Mouse (Mus musculus) embryonic facial prominence, embryonic 10.5 days (tissue): ENCODE results near the gene Timp3. TPM values are rescaled to one million over a fixed set of nuclear protein-coding genes. Genes with fewer than 3 reads are reported as not detected.
A peak's percentile ranks its signal among the peaks of the same experiment; 100 is the strongest.

Experiments
- DNase-seq: peaks from one replicate; pipeline ENCODE4 v3.0.0-alpha.2; 2017; ENCODE audit warnings: low spot score
- H3K27ac ChIP-seq: fragments of 300-500 bp; sonication (generic); replicated peaks from 2 replicates; pipeline ENCODE4 v1.5.1; 2016; ENCODE audit warnings: mild to moderate bottlenecking
- H3K27me3 ChIP-seq: fragments of 300-500 bp; sonication (generic); replicated peaks from 2 replicates; pipeline ENCODE4 v1.6.1; 2016; ENCODE audit warnings: low read depth, mild to moderate bottlenecking; ENCODE audit not compliant: poor library complexity, severe bottlenecking
- H3K36me3 ChIP-seq: fragments of 300-500 bp; sonication (generic); replicated peaks from 2 replicates; pipeline ENCODE4 v1.6.1; 2016; ENCODE audit warnings: mild to moderate bottlenecking, moderate library complexity
- H3K4me1 ChIP-seq: fragments of 300-500 bp; sonication (generic); 2 replicates; pipeline ENCODE4 v1.6.1; 2016
- H3K4me3 ChIP-seq: fragments of 300-500 bp; sonication (generic); 2 replicates; pipeline ENCODE4 v1.5.1; 2016; ENCODE audit warnings: mild to moderate bottlenecking, moderate library complexity
- H3K9me3 ChIP-seq: fragments of 300-500 bp; sonication (generic); 2 replicates; pipeline ENCODE4 v1.6.1; 2016; ENCODE audit warnings: mild to moderate bottlenecking
- WGBS: fragments of 180-500 bp; shearing (Covaris S2); methylation state at CpG from one replicate; pipeline ENCODE4 v1.1.7; 2016; 5-methylcytosine and 5-hydroxymethylcytosine counted together
- polyA plus RNA-seq: library from polyadenylated mRNA; unstranded; fragments of >200 nt; fragmentation: Nextera tagmentation; extraction: Ambion mirVana; gene quantifications from 2 replicates; pipeline ENCODE4 v1.2.1, GENCODE M21; 2016

The Timp3 gene
- polyA plus RNA-seq, 1 experiment from 2014 or later, result 36.3 TPM

- no peak for DNase-seq
- no peaks in the 10 kb centered on the region for H3K9me3 ChIP-seq
- H3K4me3 ChIP-seq, result no peak overlapping the region
- peaks cover 17% of the 10 kb centered on the region for H3K4me1 ChIP-seq
- 64% methylated on average over 2 of the region's 2 CpGs for WGBS
- no peak overlapping the region for H3K27ac ChIP-seq
- H3K36me3 ChIP-seq, result no peaks in the 10 kb centered on the region
- no peaks in the 10 kb centered on the region for H3K27me3 ChIP-seq
These were observed 21.7 kb upstream of the Timp3 start for GRCm38 (mm10) chr10:86278481-86278880.

GRCm38 (mm10) chr10:86279579-86280168 is 20.5 kb upstream of the Timp3 start:
- no peak for DNase-seq
- Histone ChIP-seq H3K27me3 (no peaks in the 10 kb centered on the region), H3K9me3 (no peaks in the 10 kb centered on the region), H3K4me1 (peaks cover 9% of the 10 kb centered on the region), H3K27ac (no peak overlapping the region), H3K4me3 (no peak overlapping the region), H3K36me3 (no peaks in the 10 kb centered on the region)
- WGBS, result 87% methylated on average over 7 of the region's 7 CpGs

- Histone ChIP-seq H3K27me3 (no peaks in the 10 kb centered on the region), H3K36me3 (no peaks in the 10 kb centered on the region), H3K4me1 (peaks cover 9% of the 10 kb centered on the region), H3K9me3 (no peaks in the 10 kb centered on the region), H3K4me3 (no peak overlapping the region), H3K27ac (no peak overlapping the region)
- DNase-seq, result no peak
- 86% methylated on average over 8 of the region's 8 CpGs for WGBS
These were observed 18.9 kb upstream of the Timp3 start for GRCm38 (mm10) chr10:86281238-86281637.

- Histone ChIP-seq H3K4me1 (no peaks in the 10 kb centered on the region), H3K27ac (no peak overlapping the region), H3K36me3 (no peaks in the 10 kb centered on the region), H3K9me3 (no peaks in the 10 kb centered on the region), H3K4me3 (no peak overlapping the region), H3K27me3 (no peaks in the 10 kb centered on the region)
- 93% methylated on average over 7 of the region's 7 CpGs for whole genome bisulfite sequencing
- no peak for DNase-seq
These were observed 13.7 kb upstream of the Timp3 start for GRCm38 (mm10) chr10:86286508-86286907.

- no peak for DNase-seq
- H3K27ac ChIP-seq, result no peak overlapping the region
- no peaks in the 10 kb centered on the region for H3K9me3 ChIP-seq
- WGBS, result 84% methylated on average over 8 of the region's 8 CpGs
- H3K4me1 ChIP-seq, result peaks cover 12% of the 10 kb centered on the region
- H3K4me3 ChIP-seq, result no peak overlapping the region
- H3K36me3 ChIP-seq, result no peaks in the 10 kb centered on the region
- no peaks in the 10 kb centered on the region for H3K27me3 ChIP-seq
These were observed 9.9 kb upstream of the Timp3 start for GRCm38 (mm10) chr10:86290109-86290771.

- no peaks in the 10 kb centered on the region for H3K36me3 ChIP-seq
- 82% methylated on average over 1 of the region's 1 CpGs for WGBS
- DNase-seq, result no peak
- peak overlapping the region; percentile 87 for H3K27ac ChIP-seq
- no peaks in the 10 kb centered on the region for H3K9me3 ChIP-seq
- peaks cover 24% of the 10 kb centered on the region for H3K4me1 ChIP-seq
- no peak overlapping the region for H3K4me3 ChIP-seq
- peaks cover 20% of the 10 kb centered on the region for H3K27me3 ChIP-seq
These were observed 6.3 kb upstream of the Timp3 start for GRCm38 (mm10) chr10:86293880-86294279.

- Histone ChIP-seq H3K27ac (peak overlapping the region; percentile 87), H3K4me3 (peak overlapping the region; percentile 50), H3K27me3 (peaks cover 29% of the 10 kb centered on the region)
These were observed 5.4 kb upstream of the Timp3 start for GRCm38 (mm10) chr10:86294599-86295365.

GRCm38 (mm10) chr10:86295454-86296098 is 4.6 kb upstream of the Timp3 start:
- H3K27me3 ChIP-seq, result peaks cover 30% of the 10 kb centered on the region
- peak; percentile 76 for DNase-seq
- peaks cover 32% of the 10 kb centered on the region for H3K4me1 ChIP-seq
- WGBS, result 9% methylated on average over 13 of the region's 13 CpGs
- no peaks in the 10 kb centered on the region for H3K9me3 ChIP-seq
- H3K27ac ChIP-seq, result peak overlapping the region; percentile 87
- H3K4me3 ChIP-seq, result peak overlapping the region; percentile 50
- no peaks in the 10 kb centered on the region for H3K36me3 ChIP-seq

More at GRCm38 (mm10) chr10:86294599-86295365, 5.4 kb upstream of the Timp3 start:
- DNase-seq, result peak; percentile 74
- H3K9me3 ChIP-seq, result no peaks in the 10 kb centered on the region
- WGBS, result 52% methylated on average over 10 of the region's 10 CpGs
- H3K36me3 ChIP-seq, result no peaks in the 10 kb centered on the region
- peaks cover 24% of the 10 kb centered on the region for H3K4me1 ChIP-seq

GRCm38 (mm10) chr10:86296111-86296510 is 4.1 kb upstream of the Timp3 start:
- WGBS, result 2% methylated on average over 14 of the region's 14 CpGs
- H3K4me3 ChIP-seq, result peak overlapping the region; percentile 50
- H3K27me3 ChIP-seq, result peaks cover 30% of the 10 kb centered on the region
- no peaks in the 10 kb centered on the region for H3K36me3 ChIP-seq
- H3K4me1 ChIP-seq, result peaks cover 38% of the 10 kb centered on the region
- peak overlapping the region; percentile 87 for H3K27ac ChIP-seq
- DNase-seq, result peak; percentile 88
- no peaks in the 10 kb centered on the region for H3K9me3 ChIP-seq

GRCm38 (mm10) chr10:86297307-86297706 is 2.9 kb upstream of the Timp3 start:
- H3K9me3 ChIP-seq, result no peaks in the 10 kb centered on the region
- H3K4me1 ChIP-seq, result peaks cover 50% of the 10 kb centered on the region
- peaks cover 42% of the 10 kb centered on the region for H3K27me3 ChIP-seq
- WGBS, result 91% methylated on average over 2 of the region's 2 CpGs
- DNase-seq, result no peak
- no peak overlapping the region for H3K27ac ChIP-seq
- no peaks in the 10 kb centered on the region for H3K36me3 ChIP-seq
- H3K4me3 ChIP-seq, result no peak overlapping the region

- H3K36me3 ChIP-seq, result no peaks in the 10 kb centered on the region
- no peaks in the 10 kb centered on the region for H3K9me3 ChIP-seq
- no peak overlapping the region for H3K27ac ChIP-seq
- peaks cover 59% of the 10 kb centered on the region for H3K4me1 ChIP-seq
- H3K4me3 ChIP-seq, result no peak overlapping the region
- no peak for DNase-seq
- 73% methylated on average over 6 of the region's 6 CpGs for WGBS
- peaks cover 49% of the 10 kb centered on the region for H3K27me3 ChIP-seq
These were observed 1.8 kb upstream of the Timp3 start for GRCm38 (mm10) chr10:86298326-86298725.

- Histone ChIP-seq H3K27me3 (peaks cover 49% of the 10 kb centered on the region), H3K4me1 (peaks cover 65% of the 10 kb centered on the region)
These were observed 377 bp upstream of the Timp3 start for GRCm38 (mm10) chr10:86299795-86300194.

More at GRCm38 (mm10) chr10:86299795-86300194, 377 bp upstream of the Timp3 start:
- no peak for DNase-seq
- WGBS, result 31% methylated on average over 6 of the region's 6 CpGs
- peak overlapping the region; percentile 80 for H3K27ac ChIP-seq
- H3K4me3 ChIP-seq, result peak overlapping the region; percentile 64
- no peaks in the 10 kb centered on the region; the same call in 1 of the 2 replicates for H3K36me3 ChIP-seq
- no peaks in the 10 kb centered on the region for H3K9me3 ChIP-seq
